Mouse (Mus musculus) right cerebral cortex, postnatal 25 days (tissue): ENCODE measurements at regions not wholly inside any gene's neighbourhood (a gene's known extent, or its start where the extent isn't known, plus 50 kb on each side); places are given as distances from the start of the nearest gene placed in this dataset.

Experiments used
- DNase-seq: peaks from one replicate; pipeline ENCODE4 v3.0.0; 2022

GRCm38 (mm10) chr8:10865941-10866513, 142.2 kb downstream of the Irs2 start:
- DNase-seq, result no peak

DNA sequence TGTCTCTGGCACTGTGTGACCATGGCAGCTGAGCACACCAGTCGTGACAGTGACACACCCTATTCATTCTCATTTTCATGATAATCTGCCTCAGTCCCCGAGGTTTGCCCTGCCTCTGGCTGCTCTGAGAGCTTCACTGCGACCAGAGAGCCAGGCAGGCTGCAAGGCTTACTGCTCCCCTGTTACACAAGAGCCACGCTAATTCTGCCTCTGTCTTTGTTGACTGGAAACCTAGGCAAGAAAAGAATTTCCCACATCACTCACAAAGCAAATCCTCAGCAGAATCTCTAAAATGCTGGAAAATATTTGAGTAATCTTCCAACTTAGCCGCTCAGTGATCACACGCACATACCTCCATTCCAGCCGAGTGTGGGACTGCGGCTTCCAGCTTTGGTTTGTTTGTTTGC, 142.8 kb downstream of the Irs2 start:
- no peak for DNase-seq

GRCm38 (mm10) chr8:10862442-10862841, 145.8 kb downstream of the Irs2 start:
- DNase-seq, result no peak

- no peak for DNase-seq
These were observed 147.4 kb downstream of the Irs2 start for GRCm38 (mm10) chr8:10860810-10861209.

DNA sequence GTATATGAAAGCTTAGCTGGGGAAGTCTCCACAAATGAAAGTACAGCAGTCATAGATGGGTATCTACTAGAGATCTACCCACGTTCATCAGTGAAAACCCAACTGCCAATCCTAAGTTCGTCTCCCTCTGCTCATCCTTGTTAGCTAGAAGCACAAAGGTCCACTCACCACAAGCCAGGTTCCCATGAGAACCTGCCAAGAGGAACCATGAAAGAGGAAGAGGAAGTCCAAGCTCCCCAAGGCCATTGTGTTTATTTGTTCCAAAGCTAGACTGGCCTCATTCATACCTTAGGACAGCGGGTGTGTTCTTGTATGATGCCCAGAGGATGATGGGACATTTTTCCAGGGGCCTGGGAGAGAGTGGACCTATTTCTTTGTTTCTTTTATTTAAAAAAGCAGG, 150.4 kb downstream of the Irs2 start:
- DNase-seq, result no peak

GRCm38 (mm10) chr8:10856996-10857720, 151.1 kb downstream of the Irs2 start:
- no peak for DNase-seq

- no peak for DNase-seq
These were observed 152.6 kb downstream of the Irs2 start for GRCm38 (mm10) chr8:10855696-10856095.

- DNase-seq, result no peak
These were observed 153.1 kb downstream of the Irs2 start for GRCm38 (mm10) chr8:10855131-10855530.

DNA sequence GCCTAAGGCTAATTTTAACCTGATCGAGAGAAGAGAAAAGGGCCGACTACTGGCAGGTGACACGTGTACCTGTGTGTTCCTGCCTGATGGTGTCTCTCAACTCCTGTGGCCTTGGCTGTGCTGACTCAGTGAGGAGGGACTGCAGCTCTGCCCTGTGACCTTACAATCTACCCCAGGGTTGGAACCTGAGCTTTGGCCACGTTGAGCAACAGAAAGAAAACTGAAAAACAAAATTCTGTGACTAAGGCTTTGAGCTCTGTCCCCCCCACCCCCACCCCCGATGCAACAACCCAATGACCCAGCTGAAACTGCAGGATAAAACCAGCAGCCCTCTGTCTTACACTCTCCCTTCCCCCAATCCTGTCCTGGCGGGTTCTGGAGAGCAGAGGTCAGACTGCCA, 153.7 kb downstream of the Irs2 start:
- DNase-seq, result no peak

DNA sequence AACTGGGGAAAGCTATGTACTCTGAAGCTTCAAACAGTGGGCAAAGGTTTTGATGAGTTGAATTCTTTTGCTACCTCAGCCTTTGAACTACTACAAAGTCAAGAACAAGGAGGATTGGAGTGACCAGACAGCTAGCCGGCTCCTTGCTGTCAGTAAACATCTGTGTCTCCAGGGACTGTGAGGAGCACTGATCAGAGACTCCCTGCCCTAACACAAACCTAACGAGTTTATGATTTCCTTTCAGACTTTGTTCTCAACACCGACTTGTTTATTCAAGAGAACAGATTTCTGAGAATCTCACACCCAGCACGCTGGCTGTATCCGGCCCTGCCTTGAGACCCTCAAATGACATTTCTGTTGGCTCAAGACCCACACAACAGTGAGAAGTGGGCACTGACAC, 154.4 kb downstream of the Irs2 start:
- DNase-seq, result no peak

- DNase-seq, result no peak
These were observed 158.3 kb downstream of the Irs2 start for GRCm38 (mm10) chr8:10849916-10850315.

DNA sequence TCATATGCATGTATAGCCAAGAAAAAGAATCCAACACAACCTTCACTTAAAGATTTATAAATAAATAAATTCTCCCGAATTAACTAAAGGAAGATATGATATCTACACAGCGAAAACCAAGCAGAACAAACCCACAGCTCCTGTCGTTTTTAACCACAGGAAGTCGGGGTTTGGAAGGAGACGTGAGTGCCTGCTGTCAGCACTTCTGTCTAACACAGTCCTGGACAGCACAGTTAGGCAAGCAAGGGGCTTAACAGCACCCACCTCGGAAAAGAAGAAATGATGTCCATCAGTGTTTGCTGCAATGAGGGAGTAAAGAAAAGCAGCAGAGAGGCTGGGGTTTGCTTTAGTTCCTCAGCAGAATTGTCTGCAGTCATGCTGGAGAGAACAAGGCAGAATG, 162.7 kb downstream of the Irs2 start:
- DNase-seq, result no peak

GRCm38 (mm10) chr8:10840853-10841531, 167.3 kb downstream of the Irs2 start:
- no peak for DNase-seq

DNA sequence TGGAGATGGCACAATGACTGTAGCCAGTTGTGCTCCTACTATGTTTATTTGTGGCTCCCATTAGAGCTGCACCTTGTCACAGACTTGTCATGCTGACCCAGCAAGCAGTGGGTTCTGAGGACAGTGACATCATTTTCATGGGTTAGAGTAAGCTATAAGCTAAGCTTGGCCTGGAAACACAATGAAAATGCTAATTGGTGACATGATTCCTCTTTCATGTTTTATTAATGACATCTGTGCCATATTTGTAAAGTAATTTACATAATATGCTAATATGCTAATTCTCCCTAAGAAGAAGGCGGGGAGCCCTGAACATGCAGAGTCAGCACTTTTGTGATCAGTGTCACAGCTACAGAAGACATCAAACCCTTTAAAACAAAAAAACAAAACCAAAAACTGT, 168.2 kb downstream of the Irs2 start:
- DNase-seq, result no peak

DNA sequence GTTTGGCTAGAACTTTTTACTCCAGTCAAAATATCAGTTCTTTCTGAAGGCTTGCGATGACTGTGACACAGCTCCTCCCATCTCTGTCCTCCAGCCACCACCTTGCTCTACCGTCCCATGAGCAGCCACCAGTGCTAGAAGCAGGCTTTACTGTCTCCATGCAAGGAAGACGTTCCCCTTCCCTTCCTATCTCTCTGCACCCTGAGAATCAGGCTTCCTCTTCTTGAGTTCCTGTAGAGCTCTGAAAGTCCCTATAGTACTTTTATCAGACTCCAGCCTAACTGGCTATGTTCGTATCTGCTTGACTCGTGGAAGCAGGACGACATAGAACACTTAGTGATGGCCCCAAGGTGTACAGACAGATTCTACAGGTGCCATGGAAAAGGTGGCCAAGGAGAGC, 173.2 kb downstream of the Irs2 start:
- no peak for DNase-seq

- DNase-seq, result no peak
These were observed 176.4 kb downstream of the Irs2 start for GRCm38 (mm10) chr8:10831864-10832263.

- DNase-seq, result no peak
These were observed 177.0 kb downstream of the Irs2 start for GRCm38 (mm10) chr8:10831277-10831676.

- DNase-seq, result no peak
These were observed 177.4 kb downstream of the Irs2 start for GRCm38 (mm10) chr8:10830835-10831234.

DNA sequence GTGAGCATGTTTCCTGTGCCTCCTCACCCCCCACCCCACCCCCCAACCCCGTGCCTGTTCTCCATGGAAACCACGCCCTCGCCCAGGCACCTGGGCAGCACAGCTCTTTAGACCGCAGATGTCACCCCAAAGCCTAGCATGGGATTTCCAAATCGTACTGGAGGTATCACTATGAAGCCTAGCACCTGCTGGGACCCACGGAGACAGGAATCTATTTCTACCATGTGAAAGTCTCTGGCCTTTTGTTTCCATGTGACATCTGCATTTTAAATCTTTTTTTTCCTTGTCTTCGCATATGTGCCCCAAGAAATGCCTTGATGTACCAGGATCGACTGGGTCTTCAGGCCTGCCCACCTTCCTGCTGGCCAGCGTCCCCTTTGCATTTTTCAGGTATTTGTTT, 179.7 kb downstream of the Irs2 start:
- DNase-seq, result no peak

DNA sequence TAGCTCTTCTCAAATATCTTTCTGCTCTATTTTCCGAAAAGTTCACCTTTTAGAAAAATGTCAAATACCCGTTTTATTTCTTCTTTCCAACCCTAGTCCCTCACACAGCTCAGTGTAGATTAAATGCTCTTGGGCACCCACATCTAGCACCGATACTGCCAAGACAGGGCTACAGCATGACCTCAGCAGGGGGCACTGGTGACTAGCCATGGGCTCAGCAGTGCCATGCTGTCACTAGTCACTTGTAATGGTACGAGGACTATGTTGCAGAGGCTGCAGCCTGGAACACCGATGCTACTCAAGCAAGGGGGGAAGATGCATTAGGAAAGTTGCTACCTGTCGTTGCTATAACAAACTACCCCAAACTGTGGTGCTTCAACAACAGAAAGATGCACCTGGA, 180.7 kb downstream of the Irs2 start:
- DNase-seq, result no peak

GRCm38 (mm10) chr8:10825981-10826380, 182.3 kb downstream of the Irs2 start:
- no peak for DNase-seq

- peak; percentile 18 for DNase-seq
These were observed 182.9 kb downstream of the Irs2 start for GRCm38 (mm10) chr8:10825192-10825926.

- DNase-seq, result no peak
These were observed 186.4 kb downstream of the Irs2 start for GRCm38 (mm10) chr8:10821901-10822300.

DNA sequence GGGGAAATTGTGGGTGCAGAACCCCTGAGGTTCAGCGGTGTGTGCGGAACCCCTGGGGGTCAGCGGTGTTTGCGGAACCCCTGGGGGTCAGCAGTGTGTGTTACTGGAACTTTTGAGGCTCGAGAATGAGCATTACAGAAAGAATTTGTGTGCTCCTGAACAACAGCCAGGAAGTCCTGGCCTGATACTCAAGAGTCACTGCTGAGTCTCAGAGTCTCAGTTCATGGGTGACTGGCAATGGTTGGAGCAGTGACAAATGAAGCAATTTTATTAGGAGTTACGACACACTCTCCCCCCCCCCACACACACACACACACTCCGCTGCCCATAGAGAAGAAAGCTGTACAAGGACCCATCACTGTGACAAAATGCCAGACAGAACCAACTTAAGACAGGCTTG, 193.8 kb downstream of the Irs2 start:
- DNase-seq, result no peak
